Mouse (Mus musculus): ENCODE measurements around the gene Osbpl9. TPM values are rescaled to one million over a fixed set of nuclear protein-coding genes. Genes with fewer than 3 reads are reported as not detected.
A peak's percentile ranks its signal among the peaks of the same experiment; 100 is the strongest.

Osbpl9 gene
- total RNA-seq, 1 experiment from 2014 or later, result 144 TPM

DNA sequence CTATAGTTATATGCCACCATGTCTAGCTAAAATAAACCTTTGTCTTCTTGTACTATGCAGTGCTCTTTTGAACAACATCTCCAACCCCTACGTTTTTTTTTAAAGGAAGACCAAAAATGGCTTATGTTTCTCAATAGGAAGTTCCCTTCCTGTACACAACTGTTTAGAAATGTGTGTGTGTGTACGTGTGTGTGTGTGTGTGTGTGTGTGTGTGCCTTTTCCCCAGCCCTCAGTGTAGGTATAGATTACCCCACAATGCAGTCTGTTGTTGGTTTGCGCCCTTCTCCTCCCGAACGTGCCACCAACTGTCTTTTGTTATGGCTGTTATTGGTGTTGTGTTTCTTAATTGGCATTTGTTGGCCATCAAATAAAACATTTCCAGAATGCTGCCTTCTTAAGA is 5.5 kb upstream of the Osbpl9 start:
- no peak for DNase-seq

DNA sequence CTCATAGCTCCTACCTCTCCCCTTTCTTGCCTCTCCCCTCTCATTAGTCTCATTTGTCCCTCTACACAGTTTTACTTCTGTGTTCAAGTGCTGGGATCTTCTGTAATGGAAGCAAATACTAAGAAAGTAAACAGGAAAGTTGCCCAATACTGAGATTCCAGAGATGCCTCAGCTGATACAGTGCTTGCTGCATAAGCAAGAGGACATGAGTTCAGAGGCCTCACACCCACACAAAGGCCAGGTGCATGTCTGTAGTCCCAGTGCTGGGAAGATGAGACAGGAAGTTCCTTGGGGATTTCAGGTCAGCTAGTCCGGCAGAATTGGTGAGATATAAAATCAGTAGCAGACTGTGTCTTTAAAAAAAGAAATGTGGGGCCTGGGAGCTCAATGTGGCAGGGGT is 2.3 kb upstream of the Osbpl9 start:
- DNase-seq, result no peak

DNA sequence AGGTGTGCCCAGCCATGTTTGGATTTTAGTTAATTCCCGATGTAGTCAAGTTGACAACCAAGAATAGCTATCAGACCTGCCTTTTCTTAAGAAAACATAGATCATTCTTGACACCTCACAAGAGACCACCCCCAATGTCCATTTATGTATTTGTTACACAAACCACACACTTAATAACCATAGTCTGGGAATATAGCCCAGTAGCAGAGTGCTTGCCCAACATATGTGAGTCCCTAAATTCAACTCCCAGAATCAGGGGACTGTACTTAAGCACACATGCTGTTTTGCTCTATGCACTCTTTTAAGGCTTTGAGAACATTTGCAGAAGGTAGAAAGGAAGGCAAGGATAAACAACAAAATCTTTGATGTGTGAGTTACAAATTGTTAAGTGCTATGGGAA is 1.9 kb upstream of the Osbpl9 start:
- DNase-seq, result no peak

DNA sequence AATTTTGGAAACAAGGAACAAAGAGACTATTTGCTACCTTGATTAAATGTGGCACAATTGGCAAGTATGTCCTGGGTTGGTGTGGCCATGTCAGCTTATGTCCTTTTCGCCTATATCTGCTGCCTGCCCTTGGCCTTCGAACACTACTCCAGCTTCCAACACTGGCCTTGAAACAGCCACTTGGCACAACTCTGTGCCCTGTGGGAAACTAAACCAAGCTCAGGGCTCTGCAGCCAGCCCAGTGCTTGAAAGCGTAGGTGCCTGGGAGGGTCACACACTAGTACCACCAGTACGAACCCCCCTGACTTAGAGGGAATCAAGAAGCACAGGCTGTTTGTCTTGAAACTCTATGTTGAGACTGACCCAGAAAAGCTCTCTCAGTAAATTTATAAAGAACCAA is 3.0 kb downstream of the Osbpl9 start:
- peak; percentile 44 for DNase-seq

DNA sequence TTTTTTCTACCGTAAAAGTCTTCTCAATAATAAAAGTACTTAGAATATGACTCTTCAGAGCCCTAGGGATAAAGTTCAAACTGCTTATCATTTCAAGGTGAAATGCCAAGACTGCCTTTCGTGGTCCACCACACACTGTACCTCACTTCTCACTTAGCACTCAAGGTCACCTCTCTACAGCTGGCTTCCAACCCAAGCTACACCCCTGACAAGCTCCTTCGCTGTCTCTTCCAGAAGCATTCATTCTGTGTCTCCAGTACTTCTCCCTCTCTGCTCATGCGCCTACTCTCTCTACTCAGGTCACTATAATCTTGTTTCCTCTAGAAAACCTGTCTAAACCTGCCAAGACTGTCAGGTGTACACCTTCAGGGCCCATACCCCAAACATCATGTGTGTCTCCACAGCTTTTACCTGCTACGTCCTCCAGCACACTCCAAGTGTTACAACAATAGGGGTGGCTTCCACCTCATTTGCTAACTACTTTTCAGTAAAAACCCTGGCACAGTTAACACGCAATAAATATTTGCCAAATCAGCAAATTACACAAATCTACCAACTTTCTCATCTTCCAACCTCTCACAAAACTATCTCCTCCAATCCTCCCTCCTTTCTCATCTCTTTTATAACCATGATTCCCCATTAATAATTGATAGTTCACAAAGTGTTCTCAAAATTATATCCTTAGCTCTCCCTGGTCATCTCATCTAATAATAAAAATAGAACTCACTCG is 6.0 kb downstream of the Osbpl9 start:
- no peak for DNase-seq

DNA sequence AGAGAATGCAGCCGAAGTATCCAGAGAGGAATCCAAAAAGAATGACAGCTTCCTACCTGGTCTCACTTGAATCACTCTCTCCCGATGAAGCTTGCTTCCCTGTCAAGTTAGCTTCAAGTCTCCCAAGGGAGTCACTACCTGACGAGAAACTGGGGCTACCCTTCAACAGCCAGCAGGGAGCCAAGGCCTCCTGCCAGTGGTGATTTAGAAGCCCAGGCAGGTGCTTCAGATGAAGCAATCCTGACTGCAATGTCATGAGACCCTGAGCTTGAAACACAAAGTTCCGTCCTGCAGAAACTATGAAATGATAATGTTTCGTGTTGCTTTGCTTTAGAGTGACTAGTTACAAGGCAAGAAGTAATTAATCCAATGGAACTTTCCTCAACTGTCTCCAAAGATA is 8.2 kb downstream of the Osbpl9 start:
- no peak for DNase-seq

DNA sequence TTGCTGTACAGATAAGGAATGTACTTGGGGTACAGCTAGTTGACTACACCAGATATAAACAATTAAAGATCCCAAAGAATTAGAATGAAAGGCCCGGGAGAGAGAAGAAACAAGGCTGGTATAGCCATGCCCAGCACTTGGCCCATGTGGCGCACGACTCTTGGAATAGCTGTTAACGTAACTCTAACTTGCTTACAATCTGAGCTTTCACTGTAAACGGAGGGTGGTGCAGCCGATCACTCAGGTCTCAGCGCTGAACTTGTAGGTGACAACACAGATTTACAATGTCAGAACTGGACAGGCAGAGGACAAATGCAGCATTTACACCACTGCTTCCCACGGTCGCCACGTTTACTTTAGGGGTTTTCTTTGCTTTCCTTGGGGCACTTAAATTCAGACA is 10.5 kb downstream of the Osbpl9 start:
- DNase-seq, result no peak

DNA sequence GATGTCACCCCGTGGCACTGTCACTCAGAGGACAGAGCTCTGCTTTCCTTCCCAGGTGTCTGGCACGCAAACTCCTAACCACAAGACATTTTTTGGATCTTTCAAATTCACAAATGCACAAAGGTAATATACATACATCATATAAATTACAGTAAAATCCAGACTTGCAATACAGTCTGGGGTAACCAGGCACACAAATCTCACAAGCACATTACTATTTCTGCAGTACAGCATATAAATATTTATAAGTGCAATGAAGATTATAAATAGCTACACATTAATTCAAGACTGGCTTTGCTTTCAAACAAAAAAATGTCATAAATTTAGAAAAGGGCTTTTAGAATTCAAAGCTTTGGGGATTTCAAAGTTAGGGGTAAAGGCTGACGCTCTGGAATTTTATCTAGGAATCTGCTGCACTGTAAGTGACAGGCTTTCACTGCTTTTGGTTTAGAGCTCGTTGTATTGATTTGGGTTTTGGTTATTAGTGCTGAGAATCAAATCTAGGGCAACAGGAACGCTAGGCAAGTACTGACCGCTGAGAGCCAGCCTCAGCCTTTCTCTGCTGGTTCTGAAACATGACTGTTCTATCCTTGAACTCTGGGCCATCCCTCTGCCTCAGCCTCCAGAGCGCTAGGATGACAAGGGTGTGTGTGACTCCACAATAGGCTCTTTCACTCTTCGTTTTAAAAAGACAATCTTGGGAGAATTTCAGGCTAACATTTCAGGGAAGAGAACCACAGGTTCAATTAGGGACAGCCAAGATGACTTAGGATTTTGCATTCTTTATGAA is 16.3 kb downstream of the Osbpl9 start:
- no peak for DNase-seq

DNA sequence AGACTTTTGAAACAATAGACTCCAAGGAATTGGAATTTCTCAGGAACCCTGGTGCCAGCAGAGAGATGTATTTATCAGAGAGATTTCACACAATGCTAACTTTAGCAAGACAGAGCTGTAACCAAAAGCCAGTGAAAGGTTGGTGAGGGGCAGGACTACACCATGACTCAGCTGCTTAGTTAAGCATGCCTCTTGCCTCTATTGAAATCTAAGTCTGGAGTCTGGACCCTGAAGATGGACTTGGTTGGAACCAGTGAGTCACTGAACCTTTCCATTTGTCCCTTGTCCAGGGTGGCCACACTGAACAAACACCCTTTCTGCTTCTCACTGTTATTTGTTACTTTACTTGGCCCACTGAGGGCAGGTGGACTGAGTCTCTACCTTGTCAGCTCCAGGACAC is 26.4 kb downstream of the Osbpl9 start:
- no peak for DNase-seq

DNA sequence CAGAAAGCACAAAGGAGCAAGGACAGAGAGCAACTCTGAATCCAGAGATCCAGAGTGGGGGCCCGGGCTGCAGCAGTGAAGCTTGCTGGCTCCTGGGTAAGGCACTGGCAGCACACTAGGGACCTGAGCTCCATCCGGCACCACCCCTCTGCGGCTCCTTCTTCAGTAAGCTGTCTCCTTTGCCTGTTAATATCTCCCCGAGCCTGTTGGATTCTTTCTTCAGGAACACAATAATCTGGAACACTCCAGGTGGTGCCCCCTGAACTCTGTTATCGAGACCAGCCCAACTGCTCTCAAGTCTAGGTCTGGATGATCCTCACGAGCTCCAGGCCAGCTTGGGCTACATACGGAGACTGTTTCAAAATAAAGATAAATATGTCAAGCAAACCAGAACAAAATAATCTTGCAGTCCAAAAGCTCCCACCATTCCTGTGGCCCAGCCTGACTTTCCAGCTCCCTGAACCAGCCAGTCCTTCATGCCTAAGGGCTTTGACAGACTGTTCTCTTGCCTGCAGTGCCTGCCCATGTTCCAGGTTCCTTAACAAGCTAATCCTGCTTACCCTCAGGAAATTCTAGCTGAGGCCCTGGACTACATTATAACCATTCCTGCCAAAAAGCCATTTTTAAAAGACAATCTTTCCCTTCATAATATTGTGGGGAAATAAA is 28.2 kb downstream of the Osbpl9 start:
- peak; percentile 32 for DNase-seq

DNA sequence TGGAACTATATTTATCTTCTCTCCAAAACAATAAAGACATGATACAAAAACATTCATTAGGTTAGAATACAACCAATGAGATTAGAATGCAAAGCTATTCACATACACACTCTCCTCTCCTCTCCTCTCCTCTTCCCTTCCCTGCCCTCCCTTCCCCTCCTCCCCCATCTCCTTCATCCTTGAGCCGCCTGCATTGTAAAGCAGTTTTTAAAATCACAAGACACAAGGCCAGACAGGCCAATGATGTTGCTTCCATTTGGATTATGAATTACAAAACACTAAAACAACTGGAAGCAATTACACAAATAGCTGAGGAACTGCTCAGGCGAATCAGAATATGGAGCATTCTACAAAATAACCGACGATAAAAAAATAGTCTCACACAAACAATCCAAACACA is 28.7 kb downstream of the Osbpl9 start:
- DNase-seq, result no peak

DNA sequence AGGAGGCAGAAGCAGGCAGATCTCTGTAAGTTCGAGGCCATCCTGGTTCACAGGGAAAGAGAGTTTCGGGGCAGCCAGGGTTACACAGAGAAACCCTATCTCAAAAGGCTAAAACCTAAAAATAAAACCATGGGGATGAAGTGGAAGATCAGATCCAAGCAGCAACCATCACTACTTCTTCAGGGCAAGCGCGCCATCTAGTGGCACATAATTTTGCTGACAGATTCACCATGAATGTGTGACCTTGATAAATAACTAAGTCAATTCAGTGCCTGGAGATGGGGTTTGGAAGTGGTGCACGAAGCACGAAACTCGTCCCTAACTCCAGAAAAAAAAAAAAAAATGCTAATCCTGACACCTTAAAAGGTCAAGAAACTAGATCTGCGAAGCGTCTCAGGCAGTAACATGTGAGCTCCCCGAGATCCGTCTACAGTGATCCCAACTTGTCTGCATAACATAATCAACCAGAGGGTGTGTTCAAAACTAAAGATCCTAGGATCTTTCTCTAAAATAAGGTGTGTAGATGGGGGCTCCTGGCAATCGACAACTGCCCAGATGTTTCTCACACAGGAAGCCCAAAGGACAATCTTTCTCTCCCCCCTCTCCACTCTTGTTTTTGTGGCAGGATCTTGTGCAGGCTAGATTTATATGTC is 36.4 kb downstream of the Osbpl9 start:
- peak; percentile 84 for DNase-seq

DNA sequence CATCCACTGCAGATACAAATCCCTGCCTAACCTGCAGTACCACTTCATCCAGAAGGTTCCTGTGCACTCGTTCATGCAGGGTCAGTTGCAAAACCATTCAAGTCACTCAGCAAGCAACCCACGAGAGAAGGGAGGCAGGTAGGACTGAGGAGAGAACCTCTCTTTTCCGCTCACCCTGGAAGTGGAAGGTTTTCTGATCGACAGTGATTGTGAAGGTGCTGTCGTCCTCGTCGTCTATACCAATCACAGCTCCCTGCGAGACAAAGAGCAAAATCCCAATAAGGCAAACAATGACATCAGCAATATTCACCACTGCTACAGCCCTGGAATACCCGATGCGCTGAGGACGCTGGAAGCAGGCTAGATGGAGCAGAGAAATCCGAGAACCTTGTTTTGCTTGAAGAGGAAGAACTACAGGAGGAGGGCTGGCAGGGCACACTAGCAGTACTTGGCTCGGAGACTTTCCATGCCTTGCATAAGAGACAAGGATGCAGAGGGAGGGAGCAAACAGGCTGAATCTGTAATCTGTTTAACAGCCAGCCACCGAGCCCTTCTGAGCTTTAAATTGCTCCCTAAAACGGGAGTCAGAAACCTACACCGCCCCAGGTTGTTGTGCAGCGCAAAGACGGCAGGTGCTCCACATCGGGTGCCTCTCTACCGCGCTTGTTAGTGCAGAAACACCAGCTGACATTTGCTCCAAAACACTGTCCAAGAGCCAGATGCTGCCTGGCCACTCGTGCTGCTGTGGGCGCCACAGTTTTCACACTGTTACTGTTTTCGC is 45.4 kb downstream of the Osbpl9 start:
- no peak for DNase-seq

DNA sequence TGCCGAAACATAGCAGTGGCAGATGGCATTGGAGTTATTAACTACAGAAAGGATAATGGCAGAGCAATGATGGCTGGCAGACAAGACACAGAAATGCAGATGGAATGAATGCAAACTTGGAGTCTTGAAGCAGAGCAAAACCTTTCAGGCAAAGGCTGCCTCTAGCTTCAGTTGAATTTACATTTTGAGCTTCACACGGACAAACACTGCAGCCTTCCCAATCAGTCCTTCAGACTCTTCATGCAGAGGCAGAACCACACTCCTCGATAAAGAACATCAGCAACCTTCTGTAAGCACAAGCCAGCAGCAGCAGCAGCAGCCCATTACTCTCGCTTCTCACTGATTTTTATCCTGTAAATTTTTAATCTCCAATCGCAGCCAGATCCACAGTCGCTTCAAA is 46.0 kb downstream of the Osbpl9 start:
- no peak for DNase-seq

DNA sequence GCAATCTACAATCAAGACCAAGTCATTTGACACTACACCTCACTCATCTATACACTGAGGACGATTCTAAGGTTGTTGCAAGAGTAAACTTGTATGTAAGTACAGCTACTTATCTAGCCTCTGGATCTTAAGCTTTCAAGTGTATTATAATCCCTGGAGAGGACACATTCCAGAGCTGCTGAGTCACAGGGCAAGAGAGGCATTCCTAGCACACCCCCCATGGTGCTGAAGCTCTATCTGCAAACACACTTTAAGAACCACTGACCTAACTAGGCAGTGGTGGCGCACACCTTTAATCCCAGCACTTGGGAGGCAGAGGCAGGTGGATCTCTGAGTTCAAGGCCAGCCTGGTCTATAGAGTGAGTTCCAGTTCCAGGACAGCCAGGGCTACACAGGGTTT is 51.9 kb downstream of the Osbpl9 start:
- DNase-seq, result no peak

DNA sequence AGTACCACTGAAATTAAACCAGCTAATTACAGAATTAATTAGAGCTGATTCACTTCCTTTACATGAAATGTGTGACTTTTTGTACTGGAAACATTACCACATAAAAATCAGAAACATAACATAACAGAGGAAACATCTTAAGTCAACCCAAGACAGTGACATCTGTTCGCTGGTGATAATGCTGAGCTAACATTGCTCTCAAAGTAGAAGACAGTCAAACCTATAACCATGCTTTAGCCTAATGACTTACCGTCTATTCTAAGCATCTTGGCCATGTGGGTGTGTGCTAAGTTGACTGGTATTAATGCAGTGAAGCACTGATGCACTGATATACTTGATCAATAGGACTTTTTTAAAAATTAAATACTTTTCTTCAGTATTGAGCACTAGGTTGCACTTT is 52.7 kb downstream of the Osbpl9 start:
- no peak for DNase-seq

DNA sequence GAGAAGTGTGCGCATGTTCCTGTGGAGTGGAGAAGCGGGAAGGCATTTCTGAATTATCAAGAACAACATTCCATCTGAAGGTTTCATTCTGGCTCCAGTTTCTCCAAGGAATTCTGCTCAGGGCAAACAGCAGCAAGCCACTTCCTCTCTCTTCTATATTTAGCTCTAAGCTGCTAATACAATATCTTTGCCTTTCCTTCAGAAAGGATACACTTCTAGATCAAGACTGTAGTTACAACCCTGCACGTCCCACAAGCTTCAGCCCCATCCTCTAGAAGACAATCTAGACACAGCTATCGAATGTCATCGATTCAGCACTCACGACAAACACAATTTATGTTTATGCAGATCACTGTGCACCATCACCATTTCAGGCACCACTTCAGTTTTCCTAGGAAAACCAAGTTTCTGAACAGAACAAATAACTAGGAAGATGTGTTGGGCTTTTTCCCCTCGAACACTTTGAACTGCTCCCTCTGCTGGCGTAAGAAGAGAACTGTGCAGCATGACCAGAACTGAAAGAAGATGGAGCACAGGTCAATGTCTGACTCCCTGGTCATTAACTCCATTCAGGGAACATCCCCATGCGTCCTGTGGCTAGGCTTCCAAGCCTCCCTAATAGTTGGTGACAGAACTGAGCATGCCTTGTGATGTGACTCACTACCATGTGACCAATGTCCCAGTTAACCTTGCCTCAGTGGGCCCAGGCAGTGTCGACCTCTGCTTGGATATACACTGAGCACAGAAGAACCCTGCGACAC is 54.6 kb downstream of the Osbpl9 start:
- DNase-seq, result peak; percentile 32

DNA sequence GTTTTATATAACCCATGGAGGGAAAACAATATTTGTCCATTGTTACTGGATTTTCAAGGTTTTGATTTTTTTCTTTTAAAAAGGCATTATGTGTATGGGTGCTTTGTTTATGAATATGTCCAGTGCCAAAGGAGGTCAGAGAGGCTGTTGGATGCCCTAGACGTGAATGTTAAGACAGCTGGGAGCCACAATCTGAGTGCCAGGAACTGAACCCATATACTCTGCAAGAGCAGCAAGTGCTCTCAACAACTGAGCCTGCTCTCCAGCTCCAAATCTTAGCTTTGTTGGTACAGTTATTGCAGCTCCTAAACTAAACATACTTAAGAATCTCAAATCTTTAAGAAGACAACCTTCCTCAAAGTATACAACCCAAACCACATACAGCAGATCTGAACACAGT is 59.0 kb downstream of the Osbpl9 start:
- no peak for DNase-seq

DNA sequence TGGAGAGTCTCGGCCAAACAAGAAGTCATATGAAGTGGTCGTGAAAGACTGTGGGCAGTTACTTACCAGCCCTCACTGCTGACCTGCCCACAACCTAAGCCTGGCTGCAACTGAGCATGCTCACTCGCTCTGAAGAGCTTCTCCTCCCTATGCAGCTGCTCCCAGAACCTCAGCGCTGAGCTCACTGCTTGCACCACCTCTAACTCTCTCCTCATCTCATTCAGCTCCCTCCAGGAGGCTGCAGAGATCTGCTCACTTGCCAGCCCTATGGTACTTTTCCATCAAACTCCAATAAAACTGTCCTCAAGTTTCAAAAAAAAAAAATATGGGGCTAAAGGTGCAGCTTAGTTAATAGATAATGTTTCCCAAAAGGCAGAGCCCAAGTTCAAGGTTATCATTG is 63.5 kb downstream of the Osbpl9 start:
- no peak for DNase-seq

DNA sequence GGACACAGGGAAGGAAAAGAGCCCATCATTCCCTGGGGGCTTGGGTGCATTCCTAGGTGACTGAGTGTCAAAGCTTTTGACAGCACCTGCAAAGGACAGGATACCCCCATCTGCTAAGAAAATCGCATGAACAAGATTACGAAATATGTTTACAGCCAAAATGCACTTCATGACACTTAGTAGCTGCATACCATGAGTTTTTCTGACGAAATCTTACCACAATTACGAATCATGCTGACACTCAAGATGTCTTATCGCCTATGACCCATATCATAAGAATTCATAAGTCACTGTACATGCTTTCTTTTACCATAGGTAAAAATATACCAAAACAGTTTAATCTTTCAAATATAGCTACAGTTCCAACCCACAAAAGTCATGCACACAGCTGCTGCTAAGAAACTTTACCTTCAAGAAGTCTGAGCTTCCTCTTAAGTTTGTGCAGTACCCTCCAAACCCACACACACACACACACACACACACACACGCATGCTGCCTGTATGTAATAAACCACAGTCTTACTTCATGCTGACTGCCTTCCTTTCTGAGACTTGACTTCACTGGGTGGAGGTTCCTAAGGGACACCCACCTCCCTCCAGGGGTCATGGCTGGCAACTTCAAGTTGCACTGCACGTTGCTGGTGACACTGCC is 65.5 kb downstream of the Osbpl9 start:
- DNase-seq, result no peak

DNA sequence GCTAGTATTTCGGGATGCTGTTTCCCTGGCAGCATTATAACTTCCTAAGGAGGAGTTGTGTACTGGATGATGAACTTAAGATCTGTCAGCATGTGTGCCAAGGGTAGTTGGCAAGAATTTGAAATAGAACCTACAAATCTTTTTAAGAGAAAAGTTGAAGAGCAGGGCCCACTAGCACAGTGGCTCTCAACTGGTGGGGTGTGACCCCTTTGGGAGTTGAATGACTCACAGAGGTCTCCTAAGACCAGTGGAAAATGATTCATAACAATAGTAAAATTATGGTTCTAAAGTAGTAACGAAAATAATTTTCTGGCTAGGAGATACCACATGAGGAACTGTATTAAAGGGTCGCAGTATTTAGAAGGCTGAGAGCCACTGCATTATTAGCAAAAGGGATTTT is 67.1 kb downstream of the Osbpl9 start:
- DNase-seq, result no peak
